Mouse (Mus musculus) kidney, adult 2 months (tissue): ENCODE results near the gene AI464131. TPM values are rescaled to one million over a fixed set of nuclear protein-coding genes. Genes with fewer than 3 reads are reported as not detected.

Experiments used
- DNase-seq: peaks from one replicate; pipeline ENCODE4 v3.0.0; 2021
- H3K27ac ChIP-seq: fragments of 200-500 bp; 2 replicates; pipeline ENCODE4 v1.5.1; 2012; ENCODE audit warnings: low read depth, low read length, control low read depth, inconsistent platforms; ENCODE audit not compliant: insufficient read depth
- H3K27me3 ChIP-seq: fragments of 200-500 bp; replicated peaks from 2 replicates; pipeline ENCODE4 v1.6.1; 2012; ENCODE audit warnings: mild to moderate bottlenecking, moderate library complexity, low read length, inconsistent platforms; ENCODE audit not compliant: control insufficient read depth, insufficient read depth
- H3K36me3 ChIP-seq: fragments of 200-500 bp; 2 replicates; pipeline ENCODE4 v1.6.1; 2012; ENCODE audit warnings: mild to moderate bottlenecking, moderate library complexity, low read length, inconsistent platforms; ENCODE audit not compliant: control insufficient read depth, insufficient read depth
- H3K4me1 ChIP-seq: fragments of 200-500 bp; 2 replicates; pipeline ENCODE4 v1.6.1; 2011; ENCODE audit warnings: low read length; ENCODE audit not compliant: control insufficient read depth, insufficient read depth
- H3K4me3 ChIP-seq: fragments of 200-500 bp; 2 replicates; pipeline ENCODE4 v1.5.1; 2011; ENCODE audit warnings: mild to moderate bottlenecking, low read depth, low read length, control low read depth; ENCODE audit not compliant: insufficient read depth
- CTCF ChIP-seq: fragments of 200-500 bp; conservative IDR thresholded peaks from 2 replicates; pipeline ENCODE4 v1.5.1; 2011; ENCODE audit warnings: low read depth, mild to moderate bottlenecking, control low read depth, low read length, moderate library complexity, mixed read lengths; ENCODE audit not compliant: insufficient read depth, insufficient read length
- POLR2A ChIP-seq: fragments of 200-500 bp; IDR thresholded peaks from one replicate; pipeline ENCODE4 v1.6.1; 2011; ENCODE audit warnings: low read depth, low read length, control low read depth
- WGBS: fragments of 180-500 bp; shearing (Covaris S2); methylation state at CpG from one replicate; pipeline ENCODE4 v1.1.7; 2018; 5-methylcytosine and 5-hydroxymethylcytosine counted together
- polyA plus RNA-seq: library from polyadenylated mRNA; depleted of rRNA; stranded (reverse); fragments of >200 nt; gene quantifications from 2 replicates; pipeline ENCODE4 v1.2.3, GENCODE M21; 2012

AI464131 gene
- polyA plus RNA-seq, 1 experiment, result 23.1 TPM

GRCm38 (mm10) chr4:41497995-41498845 lies 4.7 kb downstream of the AI464131 start:
- no peak for DNase-seq
- Histone ChIP-seq H3K27me3 (no peaks in the 10 kb centered on the region), H3K27ac (no peak overlapping the region), H3K4me3 (no peak overlapping the region), H3K4me1 (peaks cover 39% of the 10 kb centered on the region), H3K36me3 (no peaks in the 10 kb centered on the region)
- 47% methylated on average over 72 of the region's 72 CpGs for WGBS
- no peak for TF ChIP-seq POLR2A
- TF ChIP-seq CTCF, result no peak

- 37% methylated on average over 34 of the region's 34 CpGs for WGBS
- H3K4me3 ChIP-seq, result no peak overlapping the region
- no peak overlapping the region for H3K27ac ChIP-seq
- H3K4me1 ChIP-seq, result peaks cover 42% of the 10 kb centered on the region
- no peak for DNase-seq
- H3K27me3 ChIP-seq, result no peaks in the 10 kb centered on the region
- H3K36me3 ChIP-seq, result no peaks in the 10 kb centered on the region
- no peak for TF ChIP-seq POLR2A
- no peak for TF ChIP-seq CTCF
Measured at GRCm38 (mm10) chr4:41497579-41497978, 5.3 kb downstream of the AI464131 start.

- Histone ChIP-seq H3K36me3 (no peaks in the 10 kb centered on the region), H3K4me3 (no peak overlapping the region), H3K27me3 (no peaks in the 10 kb centered on the region), H3K4me1 (peaks cover 42% of the 10 kb centered on the region), H3K27ac (no peak overlapping the region)
- DNase-seq, result peak; percentile 91
- TF ChIP-seq POLR2A (no peak), CTCF (no peak)
- 57% methylated on average over 5 of the region's 5 CpGs for WGBS
Measured at GRCm38 (mm10) chr4:41497046-41497445, 5.8 kb downstream of the AI464131 start.

GRCm38 (mm10) chr4:41495850-41496249 lies 7.0 kb downstream of the AI464131 start:
- Histone ChIP-seq H3K27ac (no peak overlapping the region), H3K4me1 (peaks cover 39% of the 10 kb centered on the region), H3K4me3 (no peak overlapping the region), H3K36me3 (no peaks in the 10 kb centered on the region), H3K27me3 (no peaks in the 10 kb centered on the region)
- TF ChIP-seq POLR2A (no peak), CTCF (no peak)
- no peak for DNase-seq
- WGBS, result 74% methylated on average over 11 of the region's 11 CpGs

- no peak overlapping the region for H3K4me3 ChIP-seq
- no peak for DNase-seq
- peaks cover 39% of the 10 kb centered on the region for H3K4me1 ChIP-seq
- WGBS, result 88% methylated on average over 4 of the region's 4 CpGs
- no peaks in the 10 kb centered on the region for H3K36me3 ChIP-seq
- no peaks in the 10 kb centered on the region for H3K27me3 ChIP-seq
- H3K27ac ChIP-seq, result peak overlapping the region; percentile 13; the same call in 1 of the 2 replicates
- TF ChIP-seq CTCF (no peak), POLR2A (no peak)
Measured at GRCm38 (mm10) chr4:41495076-41495475, 7.8 kb downstream of the AI464131 start.

- 19% methylated on average over 3 of the region's 3 CpGs for WGBS
- Histone ChIP-seq H3K27ac (0 out of 2 replicates have a peak overlapping the region, but pooled peaks have one; percentile 36), H3K4me3 (no peak overlapping the region), H3K27me3 (no peaks in the 10 kb centered on the region), H3K36me3 (no peaks in the 10 kb centered on the region), H3K4me1 (peaks cover 33% of the 10 kb centered on the region)
- TF ChIP-seq POLR2A (no peak), CTCF (no peak)
- DNase-seq, result peak; percentile 92
Measured at GRCm38 (mm10) chr4:41494378-41494777, 8.5 kb downstream of the AI464131 start.

GRCm38 (mm10) chr4:41493464-41494116 lies 9.3 kb downstream of the AI464131 start:
- no peaks in the 10 kb centered on the region for H3K36me3 ChIP-seq
- peaks cover 30% of the 10 kb centered on the region for H3K4me1 ChIP-seq
- peak; percentile 34 for DNase-seq
- WGBS, result 48% methylated on average over 3 of the region's 3 CpGs
- H3K27ac ChIP-seq, result peak overlapping the region; percentile 55; the same call in 1 of the 2 replicates
- no peaks in the 10 kb centered on the region for H3K27me3 ChIP-seq
- TF ChIP-seq CTCF (no peak), POLR2A (no peak)
- no peak overlapping the region for H3K4me3 ChIP-seq
